8 mouse cellular contexts compared by ENCODE assay signal in genomic region chr1:74304339-74304790, GRCm38 (mm10). TPM values are rescaled to one million over a fixed set of nuclear protein-coding genes. Genes with fewer than 3 reads are reported as not detected.
DNase-seq lines count a peak whose midpoint lies in the region; ATAC-seq and TF ChIP-seq lines count a peak whose summit lies in the region.

No protein-coding gene starts in this region.

- peaks cover 17% of the 10 kb centered on the region for H3K4me1 ChIP-seq in kidney, embryonic 16.5 days (ENCODE audit: insufficient read depth, low read length)
- H3K4me1 ChIP-seq in embryonic facial prominence, embryonic 12.5 days = peaks cover 4% of the 10 kb centered on the region; the same call in 1 of the 2 replicates
- H3K4me1 ChIP-seq in limb, embryonic 11.5 days (ENCODE audit: control insufficient read depth, insufficient read depth, low read length) = peaks cover 7% of the 10 kb centered on the region; the same call in 1 of the 2 replicates

- peaks cover 44% of the 10 kb centered on the region for H3K79me2 ChIP-seq in myocyte (ENCODE audit: control insufficient read depth, insufficient read depth)

- H3K27me3 ChIP-seq in kidney, embryonic 16.5 days (ENCODE audit: insufficient read depth, low read length) = no peaks in the 10 kb centered on the region
- no peaks in the 10 kb centered on the region for H3K27me3 ChIP-seq in embryonic facial prominence, embryonic 12.5 days
- H3K27me3 ChIP-seq in limb, embryonic 11.5 days (ENCODE audit: control insufficient read depth, insufficient read depth, low read length) = no peaks in the 10 kb centered on the region
- H3K27me3 ChIP-seq in myocyte (ENCODE audit: control insufficient read depth, insufficient read depth, insufficient read length) = no peaks in the 10 kb centered on the region

- peak overlapping the region; percentile 68 for H3K4me3 ChIP-seq in kidney, embryonic 16.5 days (ENCODE audit: low read length)
- peak overlapping the region; percentile 61 for H3K4me3 ChIP-seq in embryonic facial prominence, embryonic 12.5 days
- H3K4me3 ChIP-seq in limb, embryonic 11.5 days (ENCODE audit: low read depth, low read length) = peak overlapping the region; percentile 60
- H3K4me3 ChIP-seq in myocyte = peak overlapping the region; percentile 84

- DNase-seq in kidney, postnatal 25 days = no peak
- no peak for DNase-seq in limb, embryonic 11.5 days (ENCODE audit: low spot score)
- no peak for DNase-seq in frontal cortex, postnatal 25 days (ENCODE audit: low spot score in 2 of 2)
- DNase-seq in thymus, postnatal 25 days = no peak
- DNase-seq in kidney, adult 11 months = no peak

- ATAC-seq in kidney, embryonic 16.5 days (ENCODE audit: low FRiP score, low TSS enrichment) = no peak; the same call in 1 of the 2 replicates
- ATAC-seq in embryonic facial prominence, embryonic 12.5 days (ENCODE audit: insufficient number of reproducible peaks, insufficient read depth, low FRiP score, low TSS enrichment) = no peak
- ATAC-seq in limb, embryonic 11.5 days (ENCODE audit: insufficient number of reproducible peaks, low FRiP score, low TSS enrichment, low read depth) = no peak

- H3K9ac ChIP-seq in kidney, embryonic 16.5 days (replicated peaks; ENCODE audit: low read length) = peak overlapping the region; percentile 78
- H3K9ac ChIP-seq in embryonic facial prominence, embryonic 12.5 days = peak overlapping the region; percentile 70
- H3K9ac ChIP-seq in limb, embryonic 11.5 days (ENCODE audit: low read length) = peak overlapping the region; percentile 71

- H3K36me3 ChIP-seq in kidney, embryonic 16.5 days (ENCODE audit: insufficient read depth, low read length) = no peaks in the 10 kb centered on the region
- H3K36me3 ChIP-seq in embryonic facial prominence, embryonic 12.5 days = no peaks in the 10 kb centered on the region
- no peaks in the 10 kb centered on the region for H3K36me3 ChIP-seq in limb, embryonic 11.5 days (ENCODE audit: control insufficient read depth, insufficient read depth, low read length)
- no peaks in the 10 kb centered on the region for H3K36me3 ChIP-seq in myocyte (ENCODE audit: control insufficient read depth, insufficient read depth)

- peak overlapping the region; percentile 69 for H3K4me2 ChIP-seq in kidney, embryonic 16.5 days (replicated peaks; ENCODE audit: low read depth, low read length)
- peak overlapping the region; percentile 85 for H3K4me2 ChIP-seq in embryonic facial prominence, embryonic 12.5 days (replicated peaks)
- peak overlapping the region; percentile 86 for H3K4me2 ChIP-seq in limb, embryonic 11.5 days (ENCODE audit: low read depth, severe bottlenecking)
- H3K4me2 ChIP-seq in myocyte (ENCODE audit: low read depth) = peak overlapping the region; percentile 97

- TF ChIP-seq POLR2A in myocyte (IDR thresholded peaks at IDR 0.05; ENCODE audit: insufficient read length, low read depth) = no peak

- H3K27ac ChIP-seq in kidney, embryonic 16.5 days (ENCODE audit: low read length) = peak overlapping the region; percentile 85
- H3K27ac ChIP-seq in embryonic facial prominence, embryonic 12.5 days = no peak overlapping the region; the same call in 1 of the 2 replicates
- peak overlapping the region; percentile 22; the same call in 1 of the 2 replicates for H3K27ac ChIP-seq in limb, embryonic 11.5 days (replicated peaks; ENCODE audit: low read depth, low read length)

- H3ac ChIP-seq in myocyte (ENCODE audit: control insufficient read depth, insufficient read length) = peak overlapping the region; percentile 55

- H3K9me3 ChIP-seq in kidney, embryonic 16.5 days (ENCODE audit: low read length) = no peaks in the 10 kb centered on the region
- no peaks in the 10 kb centered on the region for H3K9me3 ChIP-seq in embryonic facial prominence, embryonic 12.5 days
- H3K9me3 ChIP-seq in limb, embryonic 11.5 days (ENCODE audit: control insufficient read depth, low read length) = no peaks in the 10 kb centered on the region

- 5% methylated on average over 12 of the region's 12 CpGs for WGBS in kidney, embryonic 16.5 days
- 4% methylated on average over 12 of the region's 12 CpGs for WGBS in embryonic facial prominence, embryonic 12.5 days
- WGBS in limb, embryonic 11.5 days = 3% methylated on average over 12 of the region's 12 CpGs

TF ChIP-seq in myocyte, 11 proteins besides CTCF, POLR2A, EP300 and RAD21:
- TF ChIP-seq MYOD1 (IDR thresholded peaks at IDR 0.05; ENCODE audit: control insufficient read depth in 1 of 3, insufficient read length in 2 of 3, low read depth in 2 of 3) (no peak), CEBPB (IDR thresholded peaks at IDR 0.05; ENCODE audit: insufficient read depth, poor library complexity, severe bottlenecking) (0 out of 2 replicates have a peak, but pooled peaks have one; percentile 38)

RNA-seq across cellular contexts. Expression of gene Tmbim1, which starts 1.1 kb away (rescaled TPM):
- 33.5 and 35.1 TPM in 2 replicates for polyA plus RNA-seq in kidney, embryonic 16.5 days (2015; fragmentation: Nextera tagmentation; extraction: Ambion mirVana)
- 18.4 and 20.1 TPM in 2 replicates for polyA plus RNA-seq in embryonic facial prominence, embryonic 12.5 days (2016; fragmentation: Nextera tagmentation; extraction: Ambion mirVana)
- polyA plus RNA-seq in limb, embryonic 11.5 days (2014; fragmentation: Nextera tagmentation; extraction: Ambion mirVana) = 10.3 and 10.5 TPM in 2 replicates
- 178 TPM for polyA plus RNA-seq in myocyte (2012; fragmentation: generic; extraction: Trizol)

RNA-seq across cellular contexts. Expression of gene Pnkd, which starts 19.6 kb away (rescaled TPM):
- 149 and 156 TPM in 2 replicates for polyA plus RNA-seq in kidney, embryonic 16.5 days (2015; fragmentation: Nextera tagmentation; extraction: Ambion mirVana)
- 106 TPM in 2 replicates for polyA plus RNA-seq in embryonic facial prominence, embryonic 12.5 days (2016; fragmentation: Nextera tagmentation; extraction: Ambion mirVana)
- polyA plus RNA-seq in limb, embryonic 11.5 days (2014; fragmentation: Nextera tagmentation; extraction: Ambion mirVana) = 118 and 119 TPM in 2 replicates
- polyA plus RNA-seq in myocyte (2012; fragmentation: generic; extraction: Trizol) = 93.7 TPM

RNA-seq across cellular contexts. Expression of gene Aamp, which starts 19.8 kb away (rescaled TPM):
- polyA plus RNA-seq in kidney, embryonic 16.5 days (2015; fragmentation: Nextera tagmentation; extraction: Ambion mirVana) = 322 and 350 TPM in 2 replicates
- 211 and 213 TPM in 2 replicates for polyA plus RNA-seq in embryonic facial prominence, embryonic 12.5 days (2016; fragmentation: Nextera tagmentation; extraction: Ambion mirVana)
- polyA plus RNA-seq in limb, embryonic 11.5 days (2014; fragmentation: Nextera tagmentation; extraction: Ambion mirVana) = 218 and 223 TPM in 2 replicates
- polyA plus RNA-seq in myocyte (2012; fragmentation: generic; extraction: Trizol) = 199 TPM

RNA-seq across cellular contexts. Expression of gene Gpbar1, which starts 26.0 kb away (rescaled TPM):
- polyA plus RNA-seq in kidney, embryonic 16.5 days (2015; fragmentation: Nextera tagmentation; extraction: Ambion mirVana) = 1.6 and 1.9 TPM in 2 replicates
- not detected in 2 replicates for polyA plus RNA-seq in embryonic facial prominence, embryonic 12.5 days (2016; fragmentation: Nextera tagmentation; extraction: Ambion mirVana)
- polyA plus RNA-seq in limb, embryonic 11.5 days (2014; fragmentation: Nextera tagmentation; extraction: Ambion mirVana) = 0.51 TPM in 1 of 2 replicates, not detected in the other
- polyA plus RNA-seq in myocyte (2012; fragmentation: generic; extraction: Trizol) = 0.14 TPM

RNA-seq across cellular contexts. Expression of gene Catip, which starts 57.5 kb away (rescaled TPM):
- 0.50 and 0.53 TPM in 2 replicates for polyA plus RNA-seq in kidney, embryonic 16.5 days (2015; fragmentation: Nextera tagmentation; extraction: Ambion mirVana)
- polyA plus RNA-seq in embryonic facial prominence, embryonic 12.5 days (2016; fragmentation: Nextera tagmentation; extraction: Ambion mirVana) = 0.93 and 0.98 TPM in 2 replicates
- polyA plus RNA-seq in limb, embryonic 11.5 days (2014; fragmentation: Nextera tagmentation; extraction: Ambion mirVana) = 0.25 and 0.79 TPM in 2 replicates
- 0.10 TPM for polyA plus RNA-seq in myocyte (2012; fragmentation: generic; extraction: Trizol)
